ENCODE assay signal across 25 mouse cellular contexts in genomic region chr8:46143470-46143869, GRCm38 (mm10). TPM values are rescaled to one million over a fixed set of nuclear protein-coding genes. Genes with fewer than 3 reads are reported as not detected.
A peak's percentile ranks its signal among the peaks of the same experiment; 100 is the strongest.
DNase-seq lines count a peak whose midpoint lies in the region; ATAC-seq and TF ChIP-seq lines count a peak whose summit lies in the region.
"Had no signal": no experiment of that assay in that cellular context is flagged by ENCODE, and none has a peak within 500 bp of the region (broad histone marks: within the 10 kb centered on the region; RNA-seq: fewer than 3 reads in every experiment).

No protein-coding gene starts in this region.

- H3K27me3 ChIP-seq in megakaryocyte, embryonic 14.5 days (replicated peaks), result no peaks in the 10 kb centered on the region
- no peaks in the 10 kb centered on the region for H3K27me3 ChIP-seq in intestine, postnatal 0 days (replicated peaks; ENCODE audit: control insufficient read depth, insufficient read depth, low read length)
- H3K27me3 ChIP-seq in forebrain, embryonic 13.5 days, result no peaks in the 10 kb centered on the region
- H3K27me3 ChIP-seq: midbrain, embryonic 15.5 days; neural tube, embryonic 13.5 days had no signal

- 0 out of 2 replicates have a peak, but pooled peaks have one; percentile 3 for ATAC-seq in frontal cortex, adult (ENCODE audit: low TSS enrichment)
- ATAC-seq in megakaryocyte, adult 5-6 weeks (ENCODE audit: poor library complexity, severe bottlenecking), result no peak
- ATAC-seq in intestine, postnatal 0 days, result peak; percentile 61
- ATAC-seq in forebrain, embryonic 13.5 days, result no peak
- ATAC-seq: forebrain, postnatal 0 days; midbrain, embryonic 15.5 days had no signal

- peak overlapping the region; percentile 79 for H3K4me3 ChIP-seq in megakaryocyte, embryonic 14.5 days (replicated peaks)
- no peak overlapping the region for H3K4me3 ChIP-seq in intestine, postnatal 0 days (ENCODE audit: low read depth, low read length)
- no peak overlapping the region for H3K4me3 ChIP-seq in forebrain, embryonic 13.5 days
- H3K4me3 ChIP-seq: forebrain, embryonic 10.5 days; gastrocnemius, adult 2 months; heart, embryonic 10.5 days; layer of hippocampus, adult 2 months; midbrain, embryonic 15.5 days; myocyte; neural tube, embryonic 13.5 days had no signal

- no peak overlapping the region for H3K27ac ChIP-seq in intestine, postnatal 0 days (ENCODE audit: low read depth, low read length)
- no peak overlapping the region for H3K27ac ChIP-seq in forebrain, embryonic 13.5 days
- H3K27ac ChIP-seq: forebrain, embryonic 10.5 days; gastrocnemius, adult 2 months; heart, embryonic 10.5 days; midbrain, embryonic 15.5 days; neural tube, embryonic 13.5 days had no signal

- 30% methylated on average over 5 of the region's 5 CpGs for WGBS in intestine, postnatal 0 days
- WGBS in forebrain, embryonic 13.5 days, result 78% methylated on average over 5 of the region's 5 CpGs

- H3K9me3 ChIP-seq in megakaryocyte, embryonic 14.5 days, result no peaks in the 10 kb centered on the region
- no peaks in the 10 kb centered on the region for H3K9me3 ChIP-seq in intestine, postnatal 0 days (ENCODE audit: control insufficient read depth)
- H3K9me3 ChIP-seq in forebrain, embryonic 13.5 days (replicated peaks), result no peaks in the 10 kb centered on the region
- H3K9me3 ChIP-seq: forebrain, embryonic 10.5 days; heart, embryonic 10.5 days; midbrain, embryonic 15.5 days; neural tube, embryonic 13.5 days had no signal

- H3K4me2 ChIP-seq in intestine, postnatal 0 days (replicated peaks; ENCODE audit: low read depth), result peak overlapping the region; percentile 4; the same call in 1 of the 2 replicates
- no peak overlapping the region for H3K4me2 ChIP-seq in forebrain, embryonic 13.5 days
- H3K4me2 ChIP-seq: midbrain, embryonic 15.5 days; neural tube, embryonic 13.5 days had no signal

- TF ChIP-seq CTCF in intestine, postnatal 0 days (IDR thresholded peaks at IDR 0.05; ENCODE audit: low read depth), result no peak

- H3K36me3 ChIP-seq in megakaryocyte, embryonic 14.5 days (replicated peaks; ENCODE audit: low read length), result peaks cover 13% of the 10 kb centered on the region
- H3K36me3 ChIP-seq in intestine, postnatal 0 days (ENCODE audit: control insufficient read depth, insufficient read depth), result no peaks in the 10 kb centered on the region
- no peaks in the 10 kb centered on the region for H3K36me3 ChIP-seq in forebrain, embryonic 13.5 days (ENCODE audit: poor library complexity, severe bottlenecking)
- H3K36me3 ChIP-seq: forebrain, embryonic 10.5 days; heart, embryonic 10.5 days; midbrain, embryonic 15.5 days; neural tube, embryonic 13.5 days had no signal

- peaks cover 93% of the 10 kb centered on the region for H3K4me1 ChIP-seq in megakaryocyte, embryonic 14.5 days
- peaks cover 11% of the 10 kb centered on the region for H3K4me1 ChIP-seq in intestine, postnatal 0 days (replicated peaks; ENCODE audit: control insufficient read depth, insufficient read depth, low read length)
- peaks cover 10% of the 10 kb centered on the region for H3K4me1 ChIP-seq in forebrain, embryonic 13.5 days

- DNase-seq in frontal cortex, postnatal 36 days (ENCODE audit: low spot score in 2 of 2), result no peak
- no peak for DNase-seq in left cerebral cortex, adult 8-10 months (ENCODE audit: low spot score in 2 of 2)
- DNase-seq in adrenal gland, adult (ENCODE audit: inconsistent age in 2 of 2, low spot score in 1 of 2), result no peak
- DNase-seq: adrenal gland, postnatal 14 days; cerebellum, adult 2 months; forebrain, postnatal 0 days; gastrocnemius, adult 2 months; kidney, adult 9 months; kidney, postnatal 14 days; layer of hippocampus, postnatal 36 days; lung, adult 2 months; lung, postnatal 14 days; right cerebral cortex, postnatal 25 days; thymus, postnatal 25 days had no signal

- H3K9ac ChIP-seq in intestine, postnatal 0 days (ENCODE audit: low read depth, low read length), result peak overlapping the region; percentile 12; the same call in 1 of the 2 replicates
- no peak overlapping the region for H3K9ac ChIP-seq in forebrain, embryonic 13.5 days
- H3K9ac ChIP-seq: forebrain, postnatal 0 days; midbrain, embryonic 15.5 days; neural tube, embryonic 13.5 days had no signal

RNA-seq across cellular contexts. Expression of gene Cfap97, which starts 8.1 kb away (rescaled TPM):
- 0.76 TPM in 1 of 2 replicates, not detected in the other for polyA plus RNA-seq in megakaryocyte, embryonic 14.5 days (2012; ENCODE audit: insufficient read depth, low replicate concordance)
- 14.5 and 19.8 TPM in 2 replicates for total RNA-seq in megakaryocyte, adult 5-6 weeks (2015)
- 15.7 and 24.1 TPM in 2 replicates for total RNA-seq in megakaryocyte, adult 5-6 weeks (2017)
- polyA plus RNA-seq in intestine, postnatal 0 days (2015; fragmentation: Nextera tagmentation; extraction: Ambion mirVana), result 15.2 and 17.1 TPM in 2 replicates
- polyA plus RNA-seq in forebrain, embryonic 13.5 days (2015; fragmentation: Nextera tagmentation; extraction: Ambion mirVana), result 22.5 and 27.4 TPM in 2 replicates
- 10 to 100 TPM; 23.9 to 27.6 (median 25.7) TPM for total RNA-seq in left cerebral cortex, adult 8-10 months (2022)

RNA-seq across cellular contexts. Expression of gene Snx25, which starts 8.5 kb away (rescaled TPM):
- 15.4 and 16.6 TPM in 2 replicates for polyA plus RNA-seq in megakaryocyte, embryonic 14.5 days (2012; ENCODE audit: insufficient read depth, low replicate concordance)
- total RNA-seq in megakaryocyte, adult 5-6 weeks (2015), result 20.8 and 24.5 TPM in 2 replicates
- 20.2 and 30.7 TPM in 2 replicates for total RNA-seq in megakaryocyte, adult 5-6 weeks (2017)
- 12.1 and 13.2 TPM in 2 replicates for polyA plus RNA-seq in intestine, postnatal 0 days (2015; fragmentation: Nextera tagmentation; extraction: Ambion mirVana)
- 3.8 and 5.1 TPM in 2 replicates for polyA plus RNA-seq in forebrain, embryonic 13.5 days (2015; fragmentation: Nextera tagmentation; extraction: Ambion mirVana)
- total RNA-seq in left cerebral cortex, adult 8-10 months (2022), result 10 to 100 TPM; 45.8 to 54.7 (median 48.7) TPM

Comparison
In these comparisons a context has a peak if more than half of its experiments do, and no peak if none do; other contexts are left out.
1. ATAC-seq: peak in frontal cortex, adult (single experiment) and intestine, postnatal 0 days (single experiment); none in megakaryocyte, adult 5-6 weeks (single experiment) and forebrain, embryonic 13.5 days (single experiment).